Mouse (Mus musculus) limb, embryonic 10.5 days (tissue): ENCODE measurements around the gene Gas2. TPM values are rescaled to one million over a fixed set of nuclear protein-coding genes. Genes with fewer than 3 reads are reported as not detected.
A peak's percentile ranks its signal among the peaks of the same experiment; 100 is the strongest.

Experiments
- DNase-seq: peaks from one replicate; pipeline ENCODE4 v3.0.0-alpha.2; 2017; ENCODE audit warnings: low spot score
- H3K27ac ChIP-seq: fragments of 300-500 bp; sonication (generic); 2 replicates; pipeline ENCODE4 v1.5.1; 2016; ENCODE audit warnings: mild to moderate bottlenecking
- H3K27me3 ChIP-seq: fragments of 300-500 bp; sonication (generic); 2 replicates; pipeline ENCODE4 v1.6.1; 2016; ENCODE audit warnings: low read depth, mild to moderate bottlenecking; ENCODE audit not compliant: poor library complexity, severe bottlenecking
- H3K36me3 ChIP-seq: fragments of 300-500 bp; sonication (generic); 2 replicates; pipeline ENCODE4 v1.6.1; 2016; ENCODE audit warnings: mild to moderate bottlenecking, moderate library complexity
- H3K4me1 ChIP-seq: fragments of 300-500 bp; sonication (generic); 2 replicates; pipeline ENCODE4 v1.6.1; 2016
- H3K4me3 ChIP-seq: fragments of 300-500 bp; sonication (generic); 2 replicates; pipeline ENCODE4 v1.5.1; 2016; ENCODE audit warnings: mild to moderate bottlenecking, moderate library complexity
- H3K9me3 ChIP-seq: fragments of 300-500 bp; sonication (generic); replicated peaks from 2 replicates; pipeline ENCODE4 v1.6.1; 2016; ENCODE audit warnings: mild to moderate bottlenecking
- WGBS: fragments of 180-500 bp; shearing (Covaris S2); methylation state at CpG from one replicate; pipeline ENCODE4 v1.1.7; 2016; 5-methylcytosine and 5-hydroxymethylcytosine counted together
- polyA plus RNA-seq: library from polyadenylated mRNA; unstranded; fragments of >200 nt; fragmentation: Nextera tagmentation; extraction: Ambion mirVana; gene quantifications from 2 replicates; pipeline ENCODE4 v1.2.1, GENCODE M21; 2016

Gene Gas2
- polyA plus RNA-seq, 1 experiment from 2014 or later, result 72.4 TPM

GRCm38 (mm10) chr7:51957766-51958165, 96.0 kb downstream of the Gas2 start:
- no peak overlapping the region for H3K4me3 ChIP-seq
- no peaks in the 10 kb centered on the region for H3K27me3 ChIP-seq
- no peaks in the 10 kb centered on the region for H3K9me3 ChIP-seq
- H3K27ac ChIP-seq, result no peak overlapping the region
- 0 out of 2 replicates have a peak, but pooled peaks cover 9% of the 10 kb centered on the region for H3K36me3 ChIP-seq
- DNase-seq, result no peak
- peaks cover 22% of the 10 kb centered on the region for H3K4me1 ChIP-seq

DNA sequence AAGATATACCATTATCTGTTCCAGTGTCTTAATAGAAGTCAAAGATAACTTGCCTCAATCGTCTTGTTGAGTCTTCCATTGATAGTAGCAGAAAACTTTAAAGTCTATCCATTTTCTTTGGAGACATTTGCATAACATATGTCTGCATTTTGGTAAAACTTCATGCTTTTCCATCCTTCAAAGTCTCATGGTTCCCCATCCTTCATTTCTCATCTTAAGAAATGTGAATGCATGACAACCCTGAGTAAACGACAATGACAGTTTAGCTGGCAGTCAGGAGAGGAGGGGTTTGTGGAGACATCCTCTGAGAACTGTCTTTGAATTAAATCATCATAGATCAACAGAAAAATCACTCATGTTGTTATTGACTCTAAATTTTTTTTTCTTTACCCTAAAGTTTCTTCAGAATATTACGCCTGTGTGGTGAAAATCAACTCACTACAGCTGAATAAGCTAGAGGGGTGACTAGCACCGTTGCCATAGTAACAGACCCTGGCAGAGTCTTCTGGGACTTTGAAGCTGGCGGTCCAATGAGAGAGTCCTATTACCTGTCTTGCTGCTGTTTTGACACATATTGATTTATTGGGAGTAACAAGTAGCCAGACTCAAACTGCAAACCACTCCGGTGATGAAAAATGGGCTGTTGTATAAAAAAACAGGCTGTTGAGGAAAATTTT, 99.0 kb downstream of the Gas2 start:
- Histone ChIP-seq H3K36me3 (peaks cover 11% of the 10 kb centered on the region; the same call in 1 of the 2 replicates), H3K4me1 (peaks cover 12% of the 10 kb centered on the region), H3K27me3 (no peaks in the 10 kb centered on the region), H3K27ac (no peak overlapping the region), H3K4me3 (no peak overlapping the region), H3K9me3 (no peaks in the 10 kb centered on the region)
- 68% methylated on average over 6 of the region's 6 CpGs for WGBS
- DNase-seq, result no peak

DNA sequence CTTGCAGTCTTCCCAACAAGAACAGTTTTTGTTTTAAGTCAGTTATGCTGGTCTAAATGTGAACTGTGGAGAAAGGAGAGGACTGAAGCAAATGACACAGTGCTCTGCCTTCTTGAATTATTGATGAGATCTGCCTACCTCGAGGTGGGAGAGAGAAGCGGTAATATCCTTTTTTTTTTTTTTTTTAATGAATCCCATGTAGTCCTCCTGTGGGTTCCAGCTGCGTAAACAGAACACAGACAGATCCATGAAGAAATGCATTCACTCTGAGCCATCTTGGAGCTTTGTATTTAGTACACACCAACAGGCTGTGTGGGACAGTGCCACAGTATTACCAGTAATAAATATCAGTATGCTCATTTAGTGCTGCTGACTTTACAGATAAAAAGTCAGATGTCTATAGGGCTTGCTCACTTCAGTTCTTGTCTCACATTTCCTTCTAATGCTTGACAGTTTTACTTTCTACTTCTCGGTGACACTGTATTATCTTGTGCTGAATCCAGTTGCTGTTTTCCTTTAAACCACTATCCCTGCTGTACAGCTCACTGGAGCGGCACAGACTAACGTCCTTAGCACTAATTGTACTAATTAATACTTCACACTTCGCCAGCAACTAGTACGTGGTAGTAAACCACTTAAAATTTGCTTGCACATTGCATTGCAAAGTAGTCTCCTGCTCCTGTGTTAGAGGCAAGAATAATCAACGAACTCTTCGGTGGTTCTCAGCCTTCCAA, 100.6 kb downstream of the Gas2 start:
- Histone ChIP-seq H3K9me3 (no peaks in the 10 kb centered on the region), H3K4me3 (no peak overlapping the region), H3K27ac (no peak overlapping the region), H3K4me1 (peaks cover 10% of the 10 kb centered on the region; the same call in 1 of the 2 replicates), H3K36me3 (peaks cover 11% of the 10 kb centered on the region; the same call in 1 of the 2 replicates), H3K27me3 (no peaks in the 10 kb centered on the region)
- DNase-seq, result no peak
- 76% methylated on average over 10 of the region's 10 CpGs for WGBS

DNA sequence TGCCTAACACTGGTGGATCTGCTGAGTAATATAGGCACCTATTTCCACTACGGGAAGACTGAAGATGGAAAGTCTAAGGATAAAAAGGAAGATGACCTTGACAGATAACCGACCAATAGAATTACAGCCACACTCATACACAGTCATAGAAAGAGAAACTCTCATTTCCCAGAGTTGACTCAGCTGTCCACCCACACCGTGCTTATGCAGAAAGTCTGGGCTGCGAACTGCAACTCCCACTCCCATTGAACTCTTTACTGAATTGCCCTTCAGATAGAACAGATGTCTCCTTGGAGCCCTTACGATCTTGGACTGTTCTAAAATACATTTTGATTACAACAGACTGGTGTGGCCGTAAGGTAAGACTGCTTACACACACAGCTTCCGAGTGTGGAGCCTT, 102.9 kb downstream of the Gas2 start:
- WGBS, result 92% methylated on average over 7 of the region's 7 CpGs
- Histone ChIP-seq H3K9me3 (no peaks in the 10 kb centered on the region), H3K4me1 (peaks cover 19% of the 10 kb centered on the region; the same call in 1 of the 2 replicates), H3K27ac (no peak overlapping the region), H3K36me3 (peaks cover 11% of the 10 kb centered on the region; the same call in 1 of the 2 replicates), H3K27me3 (no peaks in the 10 kb centered on the region), H3K4me3 (no peak overlapping the region)
- no peak for DNase-seq

GRCm38 (mm10) chr7:51967581-51967980, 105.8 kb downstream of the Gas2 start:
- Histone ChIP-seq H3K36me3 (peaks cover 11% of the 10 kb centered on the region; the same call in 1 of the 2 replicates), H3K4me1 (peaks cover 9% of the 10 kb centered on the region; the same call in 1 of the 2 replicates), H3K9me3 (no peaks in the 10 kb centered on the region), H3K27me3 (no peaks in the 10 kb centered on the region), H3K4me3 (no peak overlapping the region), H3K27ac (no peak overlapping the region)
- DNase-seq, result no peak
- 86% methylated on average over 4 of the region's 4 CpGs for WGBS

DNA sequence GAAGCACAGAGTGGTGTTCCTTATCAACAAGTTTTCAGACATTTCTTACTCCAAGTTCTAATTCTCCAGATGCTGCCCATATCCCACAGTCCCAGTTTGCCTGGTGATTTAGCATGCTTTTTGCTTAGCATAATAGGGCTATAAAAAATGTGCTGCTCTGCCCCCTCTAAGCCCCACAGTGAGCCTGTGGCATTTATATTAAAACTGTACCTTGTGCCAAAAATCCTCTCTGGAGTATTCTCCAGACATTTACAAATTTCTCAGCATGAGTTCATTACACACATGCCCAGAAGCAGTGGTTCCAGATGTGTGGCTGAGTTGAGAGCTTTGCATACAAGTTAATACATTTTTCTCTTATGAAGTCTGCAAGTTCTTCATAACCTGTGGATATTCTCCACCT, 107.6 kb downstream of the Gas2 start:
- no peak for DNase-seq
- peaks cover 11% of the 10 kb centered on the region; the same call in 1 of the 2 replicates for H3K36me3 ChIP-seq
- H3K27ac ChIP-seq, result no peak overlapping the region

DNA sequence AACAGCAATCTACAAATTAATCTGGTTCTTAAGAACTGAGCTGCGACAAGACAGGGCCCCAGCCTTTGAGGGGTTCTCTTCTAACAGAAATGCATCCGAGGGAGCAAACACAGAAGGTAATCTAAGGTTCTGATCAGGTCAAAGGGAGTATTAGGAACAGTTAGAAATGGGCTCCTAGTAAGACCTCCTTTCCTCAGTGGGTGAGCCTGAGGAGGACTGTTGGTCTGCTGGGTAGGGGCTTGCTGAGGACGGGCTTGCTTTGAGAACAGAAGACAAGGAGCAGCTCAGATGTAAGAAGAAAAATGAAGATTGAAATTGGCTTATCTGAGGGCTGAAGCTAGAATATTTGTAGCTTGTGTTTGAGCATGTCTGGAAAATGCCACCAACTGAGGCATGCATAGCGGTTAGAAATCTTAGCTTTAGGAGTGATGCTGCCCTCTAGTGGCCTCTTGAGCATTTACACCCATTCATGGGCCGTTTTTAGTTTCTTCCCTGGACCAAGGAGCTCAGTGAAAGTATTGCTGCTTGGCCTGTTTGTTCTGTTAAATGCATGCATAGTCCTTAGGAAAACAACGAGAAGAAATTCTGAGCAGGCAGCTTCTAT, 110.5 kb downstream of the Gas2 start:
- Histone ChIP-seq H3K4me1 (peaks cover 9% of the 10 kb centered on the region; the same call in 1 of the 2 replicates), H3K9me3 (no peaks in the 10 kb centered on the region), H3K27ac (no peak overlapping the region; the same call in 1 of the 2 replicates), H3K4me3 (no peak overlapping the region), H3K36me3 (no peaks in the 10 kb centered on the region), H3K27me3 (no peaks in the 10 kb centered on the region)
- 37% methylated on average over 6 of the region's 6 CpGs for WGBS
- DNase-seq, result peak; percentile 66

More for the DNA sequence above, 107.6 kb downstream of the Gas2 start:
- no peaks in the 10 kb centered on the region for H3K27me3 ChIP-seq
- H3K9me3 ChIP-seq, result no peaks in the 10 kb centered on the region
- peaks cover 9% of the 10 kb centered on the region; the same call in 1 of the 2 replicates for H3K4me1 ChIP-seq
- H3K4me3 ChIP-seq, result no peak overlapping the region

DNA sequence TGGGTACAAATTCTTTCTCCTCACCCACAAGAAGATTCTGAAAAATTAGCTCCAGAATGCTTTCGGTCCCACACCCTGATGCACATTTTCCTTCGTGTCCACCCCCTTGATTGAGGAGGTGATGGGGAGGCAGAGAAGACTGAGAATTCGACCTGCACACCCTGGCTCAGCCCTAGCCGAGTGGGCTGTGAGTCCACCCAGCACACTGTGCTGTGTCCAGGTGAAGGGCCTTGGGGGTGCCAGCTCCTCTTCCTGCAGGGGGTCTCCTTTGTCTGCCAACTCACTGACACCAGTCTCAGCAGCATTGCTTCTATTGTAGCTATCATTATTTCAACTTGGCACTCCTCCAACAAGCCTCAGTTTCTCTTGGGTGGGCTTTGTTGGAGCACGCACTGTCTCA, 111.3 kb downstream of the Gas2 start:
- no peak overlapping the region for H3K27ac ChIP-seq
- peaks cover 9% of the 10 kb centered on the region; the same call in 1 of the 2 replicates for H3K4me1 ChIP-seq
- no peaks in the 10 kb centered on the region for H3K36me3 ChIP-seq
- no peaks in the 10 kb centered on the region for H3K27me3 ChIP-seq
- no peaks in the 10 kb centered on the region for H3K9me3 ChIP-seq
- no peak overlapping the region for H3K4me3 ChIP-seq
- DNase-seq, result no peak
- WGBS, result 77% methylated on average over 5 of the region's 5 CpGs

DNA sequence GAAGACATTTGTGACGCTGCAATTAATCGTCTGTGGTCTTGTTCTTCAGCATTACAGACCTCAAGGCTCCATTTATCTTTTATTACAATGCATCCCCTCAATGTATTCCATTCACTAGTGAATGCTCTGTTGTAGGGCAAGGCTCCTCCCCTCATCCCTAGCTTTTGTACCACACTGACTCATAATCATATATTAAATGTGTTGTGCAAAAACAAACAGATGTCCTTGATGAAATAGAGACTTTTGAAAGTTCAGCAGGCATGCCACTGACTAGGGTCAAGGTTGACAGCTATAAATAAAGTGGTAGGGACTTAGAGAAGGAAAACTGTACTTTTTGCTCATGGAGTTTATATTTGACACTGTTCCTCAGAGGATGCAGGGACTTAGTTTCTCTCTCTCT, 111.7 kb downstream of the Gas2 start:
- no peaks in the 10 kb centered on the region for H3K27me3 ChIP-seq
- no peak for DNase-seq
- H3K4me3 ChIP-seq, result no peak overlapping the region
- 91% methylated on average over 2 of the region's 2 CpGs for WGBS
- peaks cover 9% of the 10 kb centered on the region; the same call in 1 of the 2 replicates for H3K4me1 ChIP-seq
- H3K27ac ChIP-seq, result no peak overlapping the region
- H3K9me3 ChIP-seq, result no peaks in the 10 kb centered on the region
- no peaks in the 10 kb centered on the region for H3K36me3 ChIP-seq

GRCm38 (mm10) chr7:51975181-51975580, 113.4 kb downstream of the Gas2 start:
- no peaks in the 10 kb centered on the region for H3K36me3 ChIP-seq
- H3K9me3 ChIP-seq, result no peaks in the 10 kb centered on the region
- 81% methylated on average over 6 of the region's 6 CpGs for WGBS
- DNase-seq, result no peak
- no peaks in the 10 kb centered on the region for H3K4me1 ChIP-seq
- H3K4me3 ChIP-seq, result no peak overlapping the region
- H3K27ac ChIP-seq, result no peak overlapping the region
- no peaks in the 10 kb centered on the region for H3K27me3 ChIP-seq

GRCm38 (mm10) chr7:51979271-51979670, 117.5 kb downstream of the Gas2 start:
- Histone ChIP-seq H3K4me3 (no peak overlapping the region), H3K27ac (no peak overlapping the region), H3K27me3 (no peaks in the 10 kb centered on the region), H3K36me3 (no peaks in the 10 kb centered on the region), H3K4me1 (no peaks in the 10 kb centered on the region), H3K9me3 (no peaks in the 10 kb centered on the region)
- 41% methylated on average over 5 of the region's 5 CpGs for WGBS
- DNase-seq, result no peak

GRCm38 (mm10) chr7:51982303-51982702, 120.5 kb downstream of the Gas2 start:
- no peaks in the 10 kb centered on the region for H3K4me1 ChIP-seq
- H3K4me3 ChIP-seq, result no peak overlapping the region
- DNase-seq, result no peak
- WGBS, result 32% methylated on average over 1 of the region's 1 CpGs
- H3K9me3 ChIP-seq, result no peaks in the 10 kb centered on the region
- H3K36me3 ChIP-seq, result no peaks in the 10 kb centered on the region
- no peaks in the 10 kb centered on the region for H3K27me3 ChIP-seq
- H3K27ac ChIP-seq, result no peak overlapping the region

- 87% methylated on average over 6 of the region's 6 CpGs for WGBS
- Histone ChIP-seq H3K27me3 (no peaks in the 10 kb centered on the region), H3K4me3 (no peak overlapping the region)
These were observed 123.9 kb downstream of the Gas2 start for GRCm38 (mm10) chr7:51985763-51986162.

More at GRCm38 (mm10) chr7:51985763-51986162, 123.9 kb downstream of the Gas2 start:
- H3K9me3 ChIP-seq, result no peaks in the 10 kb centered on the region
- H3K36me3 ChIP-seq, result no peaks in the 10 kb centered on the region
- H3K27ac ChIP-seq, result no peak overlapping the region
- H3K4me1 ChIP-seq, result no peaks in the 10 kb centered on the region
- no peak for DNase-seq
